ENCODE assay signal across 24 mouse cellular contexts in genomic region chr1:187836384-187836783, GRCm38 (mm10).
DNase-seq lines count a peak whose midpoint lies in the region; ATAC-seq lines count a peak whose summit lies in the region.
"Had no signal": no experiment of that assay in that cellular context is flagged by ENCODE, and none has a peak within 500 bp of the region (broad histone marks: within the 10 kb centered on the region; RNA-seq: fewer than 3 reads in every experiment).

No protein-coding gene starts in this region.

- 10% methylated on average over 6 of the region's 6 CpGs for WGBS in heart, embryonic 12.5 days
- 7% methylated on average over 6 of the region's 6 CpGs for WGBS in heart, embryonic 13.5 days
- 3% methylated on average over 6 of the region's 6 CpGs for WGBS in heart, embryonic 14.5 days

- no peaks in the 10 kb centered on the region for H3K27me3 ChIP-seq in heart, embryonic 12.5 days (replicated peaks)
- no peaks in the 10 kb centered on the region for H3K27me3 ChIP-seq in heart, embryonic 13.5 days (replicated peaks)
- H3K27me3 ChIP-seq in heart, embryonic 14.5 days (ENCODE audit: control insufficient read depth, insufficient read depth, low read length) = no peaks in the 10 kb centered on the region
- H3K27me3 ChIP-seq: embryonic facial prominence, embryonic 15.5 days; hindbrain, embryonic 12.5 days; limb, embryonic 15.5 days; midbrain, embryonic 15.5 days; neural tube, embryonic 13.5 days had no signal

- no peak for DNase-seq in frontal cortex, postnatal 36 days (ENCODE audit: low spot score in 2 of 2)
- DNase-seq in heart, postnatal 36 days = no peak
- DNase-seq in urinary bladder, adult 18-20 months (ENCODE audit: low spot score in 2 of 2) = no peak
- no peak for DNase-seq in left cerebral cortex, adult 11 months (ENCODE audit: low spot score)
- DNase-seq: adrenal gland, postnatal 14 days; cerebellum, adult 8-10 months; cerebellum, postnatal 36 days; kidney, postnatal 25 days; lung, postnatal 4 days; spleen, adult 18-20 months; thymus, postnatal 14 days had no signal

- peak overlapping the region; percentile 98 for H3K27ac ChIP-seq in heart, embryonic 12.5 days (ENCODE audit: poor library complexity, severe bottlenecking)
- peak overlapping the region; percentile 99 for H3K27ac ChIP-seq in heart, embryonic 13.5 days (replicated peaks)
- peak overlapping the region; percentile 98 to 99 for H3K27ac ChIP-seq in heart, embryonic 14.5 days (replicated peaks in 1 of 2; ENCODE audit: control insufficient read depth in 1 of 2, insufficient read depth in 1 of 2, low read depth in 2 of 2, low read length in 2 of 2)
- H3K27ac ChIP-seq: embryonic facial prominence, embryonic 15.5 days; hindbrain, embryonic 12.5 days; layer of hippocampus, adult 2 months; limb, embryonic 15.5 days; liver, embryonic 14.5 days; midbrain, embryonic 15.5 days; neural tube, embryonic 13.5 days had no signal

- H3K4me2 ChIP-seq in heart, embryonic 12.5 days = peak overlapping the region; percentile 38
- peak overlapping the region; percentile 53 for H3K4me2 ChIP-seq in heart, embryonic 13.5 days
- peak overlapping the region; percentile 47 for H3K4me2 ChIP-seq in heart, embryonic 14.5 days (ENCODE audit: low read length)
- H3K4me2 ChIP-seq: embryonic facial prominence, embryonic 15.5 days; hindbrain, embryonic 12.5 days; limb, embryonic 15.5 days; lung, embryonic 14.5 days; midbrain, embryonic 15.5 days; neural tube, embryonic 13.5 days had no signal

- H3K36me3 ChIP-seq in heart, embryonic 12.5 days = peaks cover 3% of the 10 kb centered on the region; the same call in 1 of the 2 replicates
- H3K36me3 ChIP-seq in heart, embryonic 13.5 days = no peaks in the 10 kb centered on the region
- H3K36me3 ChIP-seq in heart, embryonic 14.5 days (ENCODE audit: control insufficient read depth, insufficient read depth, low read length) = no peaks in the 10 kb centered on the region
- H3K36me3 ChIP-seq: embryonic facial prominence, embryonic 15.5 days; hindbrain, embryonic 12.5 days; limb, embryonic 15.5 days; midbrain, embryonic 15.5 days; neural tube, embryonic 13.5 days had no signal

- H3K9ac ChIP-seq in heart, embryonic 12.5 days = 0 out of 2 replicates have a peak overlapping the region, but pooled peaks have one; percentile 17
- H3K9ac ChIP-seq in heart, embryonic 13.5 days = peak overlapping the region; percentile 76
- H3K9ac ChIP-seq in heart, embryonic 14.5 days (ENCODE audit: low read length) = peak overlapping the region; percentile 67
- H3K9ac ChIP-seq: embryonic facial prominence, embryonic 15.5 days; hindbrain, embryonic 12.5 days; limb, embryonic 15.5 days; liver, embryonic 14.5 days; lung, embryonic 14.5 days; midbrain, embryonic 15.5 days; neural tube, embryonic 13.5 days had no signal

- H3K9me3 ChIP-seq in heart, embryonic 12.5 days (replicated peaks) = no peaks in the 10 kb centered on the region
- H3K9me3 ChIP-seq in heart, embryonic 13.5 days = no peaks in the 10 kb centered on the region; the same call in 1 of the 2 replicates
- peaks cover 3% of the 10 kb centered on the region; the same call in 1 of the 2 replicates for H3K9me3 ChIP-seq in heart, embryonic 14.5 days (ENCODE audit: control insufficient read depth, low read length)
- H3K9me3 ChIP-seq: embryonic facial prominence, embryonic 15.5 days; hindbrain, embryonic 12.5 days; limb, embryonic 15.5 days; midbrain, embryonic 15.5 days had no signal

- peak; percentile 6; the same call in 1 of the 2 replicates for ATAC-seq in frontal cortex, adult (ENCODE audit: low TSS enrichment)
- ATAC-seq in heart, embryonic 12.5 days (ENCODE audit: insufficient number of reproducible peaks, low FRiP score) = peak; percentile 59; the same call in 1 of the 2 replicates
- ATAC-seq in heart, embryonic 13.5 days (ENCODE audit: extremely low read depth, insufficient number of reproducible peaks, low FRiP score, low TSS enrichment) = no peak
- peak; percentile 33; the same call in 1 of the 2 replicates for ATAC-seq in heart, embryonic 14.5 days (ENCODE audit: insufficient number of reproducible peaks, insufficient read depth, low FRiP score, low read depth)
- ATAC-seq: intestine, postnatal 0 days; midbrain, embryonic 15.5 days had no signal

- H3K4me1 ChIP-seq in heart, embryonic 12.5 days (replicated peaks) = peaks cover 19% of the 10 kb centered on the region
- H3K4me1 ChIP-seq in heart, embryonic 13.5 days = peaks cover 39% of the 10 kb centered on the region
- peaks cover 8 to 23% of the 10 kb centered on the region in 2 experiments for H3K4me1 ChIP-seq in heart, embryonic 14.5 days (ENCODE audit: control insufficient read depth in 2 of 2, insufficient read depth in 2 of 2, low read length in 2 of 2)
- H3K4me1 ChIP-seq: embryonic facial prominence, embryonic 15.5 days; hindbrain, embryonic 12.5 days; limb, embryonic 15.5 days; neural tube, embryonic 13.5 days had no signal

- intact Hi-C loops in heart, postnatal 36 days (cut with DNase I) = loop anchor here (5.0 kb wide), 2 partner anchors 81 to 546 kb away; no protein-coding TSS in a partner anchor

- H3K4me3 ChIP-seq in heart, embryonic 12.5 days = no peak overlapping the region
- no peak overlapping the region for H3K4me3 ChIP-seq in heart, embryonic 13.5 days
- no peak overlapping the region for H3K4me3 ChIP-seq in heart, embryonic 14.5 days (ENCODE audit: control insufficient read depth in 1 of 2, insufficient read depth in 1 of 2, low read depth in 1 of 2, low read length in 2 of 2)
- H3K4me3 ChIP-seq: embryonic facial prominence, embryonic 15.5 days; hindbrain, embryonic 12.5 days; layer of hippocampus, adult 2 months; limb, embryonic 15.5 days; midbrain, embryonic 15.5 days; neural tube, embryonic 13.5 days had no signal

Comparison
In these comparisons a context has a peak if more than half of its experiments do, and no peak if none do; other contexts are left out.
1. H3K9ac ChIP-seq: peak in every context shown above with its lines; median percentile 76 in heart, embryonic 13.5 days; 67 in heart, embryonic 14.5 days; 17 in heart, embryonic 12.5 days.